Mouse (Mus musculus): ENCODE measurements around the gene Rbl1. TPM values are rescaled to one million over a fixed set of nuclear protein-coding genes. Genes with fewer than 3 reads are reported as not detected.

The Rbl1 gene
- total and polyA plus RNA-seq, 3 experiments: 10.9 to 97.4 (median 88.2) TPM

- H3K4me3 ChIP-seq (ENCODE audit: low read depth, low read length): no peak overlapping the region
- H3K27me3 ChIP-seq (ENCODE audit: insufficient read depth, low read length): no peaks in the 10 kb centered on the region
- no peak for ATAC-seq (ENCODE audit: extremely low read depth, insufficient number of reproducible peaks, low FRiP score, poor library complexity, severe bottlenecking)
- peaks cover 49% of the 10 kb centered on the region for H3K36me3 ChIP-seq (replicated peaks)
- DNase-seq (ENCODE audit: low spot score): no peak
- TF ChIP-seq TAL1 (conservative IDR thresholded peaks at IDR 0.05; ENCODE audit: low read depth, low read length) (no peak), POLR2AphosphoS5 (IDR thresholded peaks at IDR 0.05; ENCODE audit: insufficient replicate concordance, low read depth, low read length) (no peak), CTCF (IDR thresholded peaks at IDR 0.05; ENCODE audit: low read depth, low read length) (no peak), GATA1 (IDR thresholded peaks at IDR 0.05; ENCODE audit: borderline replicate concordance, low read length) (no peak), GATA2 (IDR thresholded peaks at IDR 0.05; ENCODE audit: borderline replicate concordance, low read depth, low read length) (no peak)
- peaks cover 36% of the 10 kb centered on the region for H3K4me1 ChIP-seq (ENCODE audit: insufficient read depth, low read depth, low read length)
- no peaks in the 10 kb centered on the region for H3K9me3 ChIP-seq (replicated peaks)
Measured at GRCm38 (mm10) chr2:157129601-157130164, 74.7 kb downstream of the Rbl1 start.

- no peak for ATAC-seq (ENCODE audit: extremely low read depth, insufficient number of reproducible peaks, low FRiP score, poor library complexity, severe bottlenecking)
- no peak for TF ChIP-seq GATA2 (IDR thresholded peaks at IDR 0.05; ENCODE audit: borderline replicate concordance, low read depth, low read length)
- TF ChIP-seq POLR2AphosphoS5 (IDR thresholded peaks at IDR 0.05; ENCODE audit: insufficient replicate concordance, low read depth, low read length): no peak
- no peak for TF ChIP-seq CTCF (IDR thresholded peaks at IDR 0.05; ENCODE audit: low read depth, low read length)
- no peak for TF ChIP-seq GATA1 (IDR thresholded peaks at IDR 0.05; ENCODE audit: borderline replicate concordance, low read length)
- TF ChIP-seq TAL1 (conservative IDR thresholded peaks at IDR 0.05; ENCODE audit: low read depth, low read length): no peak
- Histone ChIP-seq H3K9me3 (replicated peaks) (no peaks in the 10 kb centered on the region), H3K4me3 (ENCODE audit: low read depth, low read length) (no peak overlapping the region), H3K27me3 (ENCODE audit: insufficient read depth, low read length) (no peaks in the 10 kb centered on the region), H3K4me1 (ENCODE audit: insufficient read depth, low read depth, low read length) (peaks cover 33% of the 10 kb centered on the region), H3K36me3 (replicated peaks) (peaks cover 54% of the 10 kb centered on the region)
- no peak for DNase-seq (ENCODE audit: low spot score)
Measured at GRCm38 (mm10) chr2:157129096-157129495, 75.2 kb downstream of the Rbl1 start.

DNA sequence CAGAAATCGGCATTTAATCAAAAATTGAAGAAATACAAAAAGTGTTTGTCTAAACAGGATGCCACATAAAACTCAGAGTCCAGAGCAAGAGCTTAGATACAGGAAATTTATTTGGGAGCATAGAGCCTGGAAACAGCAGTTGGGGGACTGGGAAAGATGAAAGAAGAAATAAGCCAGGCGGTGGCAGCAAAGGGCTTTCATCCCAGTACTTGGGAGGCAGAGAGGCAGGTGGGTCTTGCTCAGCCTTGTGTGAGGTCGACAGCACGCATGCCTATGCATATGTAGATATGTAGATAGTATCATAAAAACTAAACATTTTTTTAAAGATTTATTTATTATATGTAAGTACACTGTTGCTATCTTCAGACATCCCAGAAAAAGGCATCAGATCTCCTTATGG lies 76.3 kb downstream of the Rbl1 start:
- Histone ChIP-seq H3K4me1 (ENCODE audit: insufficient read depth, low read depth, low read length) (peaks cover 29% of the 10 kb centered on the region), H3K4me3 (ENCODE audit: low read depth, low read length) (no peak overlapping the region), H3K36me3 (replicated peaks) (peaks cover 63% of the 10 kb centered on the region), H3K27me3 (ENCODE audit: insufficient read depth, low read length) (no peaks in the 10 kb centered on the region), H3K9me3 (replicated peaks) (no peaks in the 10 kb centered on the region)
- TF ChIP-seq CTCF (IDR thresholded peaks at IDR 0.05; ENCODE audit: low read depth, low read length): no peak
- TF ChIP-seq TAL1 (conservative IDR thresholded peaks at IDR 0.05; ENCODE audit: low read depth, low read length): no peak
- no peak for TF ChIP-seq GATA2 (IDR thresholded peaks at IDR 0.05; ENCODE audit: borderline replicate concordance, low read depth, low read length)
- TF ChIP-seq GATA1 (IDR thresholded peaks at IDR 0.05; ENCODE audit: borderline replicate concordance, low read length): no peak
- no peak for TF ChIP-seq POLR2AphosphoS5 (IDR thresholded peaks at IDR 0.05; ENCODE audit: insufficient replicate concordance, low read depth, low read length)
- ATAC-seq (ENCODE audit: extremely low read depth, insufficient number of reproducible peaks, low FRiP score, poor library complexity, severe bottlenecking) (no peak), DNase-seq (ENCODE audit: low spot score) (no peak)

GRCm38 (mm10) chr2:157127370-157127769 lies 77.0 kb downstream of the Rbl1 start:
- Histone ChIP-seq H3K36me3 (replicated peaks) (peaks cover 70% of the 10 kb centered on the region), H3K4me1 (ENCODE audit: insufficient read depth, low read depth, low read length) (peaks cover 24% of the 10 kb centered on the region), H3K4me3 (ENCODE audit: low read depth, low read length) (no peak overlapping the region), H3K9me3 (replicated peaks) (no peaks in the 10 kb centered on the region), H3K27me3 (ENCODE audit: insufficient read depth, low read length) (no peaks in the 10 kb centered on the region)
- TF ChIP-seq CTCF (IDR thresholded peaks at IDR 0.05; ENCODE audit: low read depth, low read length) (no peak), GATA1 (IDR thresholded peaks at IDR 0.05; ENCODE audit: borderline replicate concordance, low read length) (no peak)
- ATAC-seq (ENCODE audit: extremely low read depth, insufficient number of reproducible peaks, low FRiP score, poor library complexity, severe bottlenecking): no peak
- DNase-seq (ENCODE audit: low spot score): no peak

GRCm38 (mm10) chr2:157125246-157125645 lies 79.1 kb downstream of the Rbl1 start:
- DNase-seq (ENCODE audit: low spot score): no peak
- Histone ChIP-seq H3K27me3 (ENCODE audit: insufficient read depth, low read length) (no peaks in the 10 kb centered on the region), H3K36me3 (replicated peaks) (peaks cover 89% of the 10 kb centered on the region), H3K9me3 (replicated peaks) (no peaks in the 10 kb centered on the region), H3K4me1 (ENCODE audit: insufficient read depth, low read depth, low read length) (peaks cover 13% of the 10 kb centered on the region), H3K4me3 (ENCODE audit: low read depth, low read length) (no peak overlapping the region)
- ATAC-seq (ENCODE audit: extremely low read depth, insufficient number of reproducible peaks, low FRiP score, poor library complexity, severe bottlenecking): no peak
- no peak for TF ChIP-seq CTCF (IDR thresholded peaks at IDR 0.05; ENCODE audit: low read depth, low read length)
- no peak for TF ChIP-seq GATA1 (IDR thresholded peaks at IDR 0.05; ENCODE audit: borderline replicate concordance, low read length)
- no peak for TF ChIP-seq GATA2 (IDR thresholded peaks at IDR 0.05; ENCODE audit: borderline replicate concordance, low read depth, low read length)
- TF ChIP-seq POLR2AphosphoS5 (IDR thresholded peaks at IDR 0.05; ENCODE audit: insufficient replicate concordance, low read depth, low read length): no peak
- no peak for TF ChIP-seq TAL1 (conservative IDR thresholded peaks at IDR 0.05; ENCODE audit: low read depth, low read length)

- ATAC-seq (ENCODE audit: extremely low read depth, insufficient number of reproducible peaks, low FRiP score, poor library complexity, severe bottlenecking) (no peak), DNase-seq (ENCODE audit: low spot score) (no peak)
- TF ChIP-seq TAL1 (conservative IDR thresholded peaks at IDR 0.05; ENCODE audit: low read depth, low read length): no peak
- TF ChIP-seq CTCF (IDR thresholded peaks at IDR 0.05; ENCODE audit: low read depth, low read length): no peak
- no peak for TF ChIP-seq GATA2 (IDR thresholded peaks at IDR 0.05; ENCODE audit: borderline replicate concordance, low read depth, low read length)
- no peak for TF ChIP-seq POLR2AphosphoS5 (IDR thresholded peaks at IDR 0.05; ENCODE audit: insufficient replicate concordance, low read depth, low read length)
- no peak for TF ChIP-seq GATA1 (IDR thresholded peaks at IDR 0.05; ENCODE audit: borderline replicate concordance, low read length)
- Histone ChIP-seq H3K36me3 (replicated peaks) (peaks cover 88% of the 10 kb centered on the region), H3K4me3 (ENCODE audit: low read depth, low read length) (no peak overlapping the region), H3K4me1 (ENCODE audit: insufficient read depth, low read depth, low read length) (no peaks in the 10 kb centered on the region), H3K27me3 (ENCODE audit: insufficient read depth, low read length) (no peaks in the 10 kb centered on the region), H3K9me3 (replicated peaks) (no peaks in the 10 kb centered on the region)
Measured at GRCm38 (mm10) chr2:157121766-157122165, 82.6 kb downstream of the Rbl1 start.
